Mouse (Mus musculus): ENCODE measurements at regions not wholly inside any gene's neighbourhood (a gene's known extent, or its start where the extent isn't known, plus 50 kb on each side); places are given as distances from the start of the nearest gene placed in this dataset.
A peak's percentile ranks its signal among the peaks of the same experiment; 100 is the strongest.

DNA sequence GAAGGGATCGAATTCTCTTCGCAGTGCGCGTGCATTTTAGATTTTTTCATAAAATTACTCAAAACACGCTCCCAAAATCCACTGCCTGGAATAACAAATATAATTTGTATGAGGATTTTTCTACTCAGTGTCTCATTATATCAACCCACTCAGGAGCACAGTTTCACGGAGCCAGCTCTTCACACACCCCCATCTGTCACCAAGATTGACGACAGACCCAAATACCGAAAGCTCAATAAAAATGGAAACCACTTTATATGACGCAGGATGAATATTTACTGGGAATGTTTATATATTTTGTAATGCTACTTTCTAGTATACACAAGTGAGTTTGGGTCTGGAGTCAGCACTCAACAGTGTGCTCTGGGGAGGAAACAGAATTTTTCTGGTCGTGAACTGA, 333.0 kb downstream of the Nkx6-1 start:
- no peaks in the 10 kb centered on the region for H3K9me3 ChIP-seq (replicated peaks; ENCODE audit: low read length)
- no peaks in the 10 kb centered on the region for H3K36me3 ChIP-seq (replicated peaks in 1 of 2; ENCODE audit: control insufficient read depth in 1 of 2, insufficient read depth in 1 of 2, low read length in 1 of 2)
- no peak overlapping the region for H3K4me2 ChIP-seq (ENCODE audit: insufficient read depth, low read depth, poor library complexity, severe bottlenecking)
- dilution Hi-C loops (cut with MboI; ENCODE audit: extremely low pct_ligation_motif_present, extremely low pct_unique_long_range_greater_than_20kb, low sequenced_read_pairs) = no loop called here
- in situ Hi-C loops (cut with MboI; ENCODE audit: low pct_ligation_motif_present, low pct_unique_long_range_greater_than_20kb, low sequenced_read_pairs) = no loop called here
- H3K27ac ChIP-seq (ENCODE audit: insufficient read depth, low read depth) = no peak overlapping the region
- H3K27me3 ChIP-seq (replicated peaks) = no peaks in the 10 kb centered on the region
- no peak overlapping the region for H3K4me3 ChIP-seq (replicated peaks in 1 of 3; ENCODE audit: low read depth in 2 of 3, low read length in 2 of 3, poor library complexity in 1 of 3)
- H3K9ac ChIP-seq (ENCODE audit: insufficient read depth, low read depth) = no peak overlapping the region
- no peaks in the 10 kb centered on the region for H3K79me2 ChIP-seq (replicated peaks; ENCODE audit: control insufficient read depth, extremely low read depth, insufficient read depth, poor library complexity, severe bottlenecking)
- no peak for DNase-seq (ENCODE audit: extremely low read depth)
- TF ChIP-seq MAX (IDR thresholded peaks at IDR 0.05; ENCODE audit: low read length) (no peak), TBP (conservative IDR thresholded peaks at IDR 0.05; ENCODE audit: low read depth, low read length) (no peak), BHLHE40 (IDR thresholded peaks at IDR 0.05; ENCODE audit: low read depth, low read length) (no peak), SMC3 (IDR thresholded peaks at IDR 0.05; ENCODE audit: low read depth, low read length) (no peak), PAX5 (IDR thresholded peaks at IDR 0.05; ENCODE audit: low read length) (no peak), ELF1 (IDR thresholded peaks at IDR 0.05; ENCODE audit: low read depth, low read length) (no peak), RAD21 (IDR thresholded peaks at IDR 0.05; ENCODE audit: low read depth, low read length) (no peak), SIN3A (IDR thresholded peaks at IDR 0.05; ENCODE audit: low read length) (no peak), HCFC1 (IDR thresholded peaks at IDR 0.05; ENCODE audit: low read depth, low read length) (no peak), MAZ (IDR thresholded peaks at IDR 0.05; ENCODE audit: low read depth, low read length) (no peak), NRF1 (IDR thresholded peaks at IDR 0.05; ENCODE audit: low read depth, low read length) (no peak)
- peaks cover 0 to 8% of the 10 kb centered on the region in 2 experiments; a peak in 1 of 4 replicates for H3K4me1 ChIP-seq (ENCODE audit: control insufficient read depth in 1 of 2, insufficient read depth in 2 of 2)

DNA sequence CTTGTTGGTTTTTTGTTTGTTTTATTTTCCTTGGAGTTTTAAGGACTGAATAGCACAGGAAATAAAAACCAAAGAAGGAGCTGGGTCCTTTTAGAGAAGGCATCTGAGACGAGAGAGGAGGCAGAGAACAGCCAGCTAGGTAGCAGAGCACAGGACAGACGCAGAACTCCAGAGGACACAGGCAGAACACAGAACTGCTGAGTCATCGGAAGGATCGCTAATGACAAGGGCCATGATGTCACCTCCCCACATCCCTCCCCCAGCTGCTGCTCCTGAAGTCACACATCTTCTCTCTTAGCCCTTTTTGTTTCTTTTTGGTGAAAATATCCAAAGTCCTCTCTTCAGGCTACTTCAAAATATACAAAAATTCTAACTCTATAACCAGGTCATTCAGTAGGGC, 338.7 kb downstream of the Nkx6-1 start:
- no peak overlapping the region for H3K4me2 ChIP-seq (ENCODE audit: insufficient read depth, low read depth, poor library complexity, severe bottlenecking)
- TF ChIP-seq JUN (IDR thresholded peaks at IDR 0.05; ENCODE audit: insufficient read depth, low read depth, low read length) = 0 out of 2 replicates have a peak, but pooled peaks have one; percentile 9
- TF ChIP-seq MAFK (IDR thresholded peaks at IDR 0.05; ENCODE audit: insufficient replicate concordance, low read length) = peak; percentile 94
- TF ChIP-seq PAX5 (IDR thresholded peaks at IDR 0.05; ENCODE audit: low read length) = no peak
- H3K4me3 ChIP-seq (replicated peaks in 1 of 3; ENCODE audit: low read depth in 2 of 3, low read length in 2 of 3, poor library complexity in 1 of 3) = no peak overlapping the region
- peak; percentile 43 for DNase-seq (ENCODE audit: extremely low read depth)
- H3K79me2 ChIP-seq (replicated peaks; ENCODE audit: control insufficient read depth, extremely low read depth, insufficient read depth, poor library complexity, severe bottlenecking) = no peaks in the 10 kb centered on the region
- H3K9ac ChIP-seq (ENCODE audit: insufficient read depth, low read depth) = no peak overlapping the region
- H3K27ac ChIP-seq (ENCODE audit: insufficient read depth, low read depth) = no peak overlapping the region
- H3K9me3 ChIP-seq (replicated peaks; ENCODE audit: low read length) = no peaks in the 10 kb centered on the region
- peaks cover 0 to 34% of the 10 kb centered on the region in 2 experiments; a peak in 3 of 4 replicates for H3K4me1 ChIP-seq (ENCODE audit: control insufficient read depth in 1 of 2, insufficient read depth in 2 of 2)
- dilution Hi-C loops (cut with MboI; ENCODE audit: extremely low pct_ligation_motif_present, extremely low pct_unique_long_range_greater_than_20kb, low sequenced_read_pairs) = no loop called here
- no peaks in the 10 kb centered on the region for H3K36me3 ChIP-seq (replicated peaks in 1 of 2; ENCODE audit: control insufficient read depth in 1 of 2, insufficient read depth in 1 of 2, low read length in 1 of 2)
- no peaks in the 10 kb centered on the region for H3K27me3 ChIP-seq (replicated peaks)
- in situ Hi-C loops (cut with MboI; ENCODE audit: low pct_ligation_motif_present, low pct_unique_long_range_greater_than_20kb, low sequenced_read_pairs) = no loop called here

All from CH12.LX (cell line).